10 mouse cellular contexts compared by ENCODE assay signal in the genomic region with DNA sequence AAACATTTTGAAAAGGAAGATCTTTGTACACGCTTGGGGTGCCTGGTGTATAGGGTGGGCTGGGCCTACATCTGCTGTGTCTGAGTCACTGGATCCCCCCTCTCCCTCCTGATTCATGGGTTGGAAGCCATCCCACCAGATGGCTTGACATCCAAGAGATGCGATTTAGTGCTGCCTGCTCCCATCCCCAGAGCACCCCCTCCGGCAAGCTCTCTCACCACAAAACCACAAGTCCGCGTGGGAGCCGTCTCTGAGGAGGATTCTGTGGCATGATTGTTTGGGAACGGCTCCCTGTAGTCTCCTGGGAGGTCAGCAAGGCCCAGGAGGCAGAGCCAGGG. TPM values are rescaled to one million over a fixed set of nuclear protein-coding genes. Genes with fewer than 3 reads are reported as not detected.
A peak's percentile ranks its signal among the peaks of the same experiment; 100 is the strongest.
DNase-seq lines count a peak whose midpoint lies in the region; ATAC-seq lines count a peak whose summit lies in the region.
"Had no signal": no experiment of that assay in that cellular context is flagged by ENCODE, and none has a peak within 500 bp of the region (broad histone marks: within the 10 kb centered on the region; RNA-seq: fewer than 3 reads in every experiment).

No protein-coding gene starts in this region.

- no peak overlapping the region for H3K4me3 ChIP-seq in heart, embryonic 10.5 days
- H3K4me3 ChIP-seq in midbrain, embryonic 13.5 days (replicated peaks), result no peak overlapping the region
- H3K4me3 ChIP-seq: megakaryocyte, embryonic 14.5 days had no signal

- H3K9me3 ChIP-seq in heart, embryonic 10.5 days, result no peaks in the 10 kb centered on the region
- peaks cover 4% of the 10 kb centered on the region for H3K9me3 ChIP-seq in midbrain, embryonic 13.5 days

- H3K36me3 ChIP-seq in heart, embryonic 10.5 days, result no peaks in the 10 kb centered on the region
- no peaks in the 10 kb centered on the region for H3K36me3 ChIP-seq in midbrain, embryonic 13.5 days

- H3K27me3 ChIP-seq in heart, embryonic 10.5 days (ENCODE audit: insufficient read depth, poor library complexity, severe bottlenecking), result no peaks in the 10 kb centered on the region
- H3K27me3 ChIP-seq in midbrain, embryonic 13.5 days, result no peaks in the 10 kb centered on the region

- 63% methylated on average over 7 of the region's 7 CpGs for WGBS in heart, embryonic 10.5 days
- 74% methylated on average over 7 of the region's 7 CpGs for WGBS in midbrain, embryonic 13.5 days

- no peaks in the 10 kb centered on the region for H3K4me1 ChIP-seq in heart, embryonic 10.5 days
- no peaks in the 10 kb centered on the region for H3K4me1 ChIP-seq in midbrain, embryonic 13.5 days (replicated peaks)

- peak; percentile 22 to 24 for DNase-seq in cerebellum, postnatal 14 days
- DNase-seq in cerebellum, postnatal 36 days, result no peak
- peak; percentile 99 for DNase-seq in NIH3T3 (ENCODE audit: low read depth)
- DNase-seq in heart, embryonic 10.5 days (ENCODE audit: low spot score), result peak; percentile 76
- DNase-seq in layer of hippocampus, postnatal 36 days, result peak; percentile 79 to 80
- peak; percentile 70 for DNase-seq in skeletal muscle tissue, adult 2 months (ENCODE audit: low read depth, low spot score)
- DNase-seq in retina, postnatal 1 day, result no peak

- no peak overlapping the region for H3K27ac ChIP-seq in heart, embryonic 10.5 days
- H3K27ac ChIP-seq in midbrain, embryonic 13.5 days, result no peak overlapping the region

- H3K4me2 ChIP-seq in midbrain, embryonic 13.5 days (replicated peaks), result no peak overlapping the region

- no peak for ATAC-seq in midbrain, embryonic 13.5 days

- H3K9ac ChIP-seq in midbrain, embryonic 13.5 days (replicated peaks), result no peak overlapping the region

RNA-seq across cellular contexts. Expression of a gene that starts 45.5 kb away (rescaled TPM):
- 17.1 and 19.7 TPM in 2 replicates for polyA plus RNA-seq in heart, embryonic 10.5 days (2016; fragmentation: Nextera tagmentation; extraction: Ambion mirVana)
- 1 to 10 TPM; 3.8 to 6.1 TPM for total RNA-seq in layer of hippocampus, postnatal 36 days (2021)
- polyA plus RNA-seq in midbrain, embryonic 13.5 days (2015; fragmentation: Nextera tagmentation; extraction: Ambion mirVana), result 9.5 and 12.5 TPM in 2 replicates

RNA-seq across cellular contexts. Expression of a gene that starts 57.1 kb away (rescaled TPM):
- polyA plus RNA-seq in heart, embryonic 10.5 days (2016; fragmentation: Nextera tagmentation; extraction: Ambion mirVana), result 17.1 and 18.2 TPM in 2 replicates
- 10 to 100 TPM; 20.6 to 21.8 TPM for total RNA-seq in layer of hippocampus, postnatal 36 days (2021)
- 10.1 and 12.7 TPM in 2 replicates for polyA plus RNA-seq in midbrain, embryonic 13.5 days (2015; fragmentation: Nextera tagmentation; extraction: Ambion mirVana)
- total RNA-seq: common myeloid progenitor, adult 5-6 weeks had no signal

Comparison
In these comparisons a context has a peak if more than half of its experiments do, and no peak if none do; other contexts are left out.
1. DNase-seq: peak in cerebellum, postnatal 14 days (2 of 2), NIH3T3 (single experiment), heart, embryonic 10.5 days (single experiment), layer of hippocampus, postnatal 36 days (2 of 2) and skeletal muscle tissue, adult 2 months (single experiment); none in cerebellum, postnatal 36 days (0 of 2) and retina, postnatal 1 day (single experiment).